Mouse (Mus musculus) ES-Bruce4 (cell line): ENCODE measurements around the gene Nfkbie.

ENCODE experiments used
- CTCF ChIP-seq: IDR thresholded peaks from one replicate; pipeline ENCODE4 v1.8.1; 2011; ENCODE audit warnings: low read depth, low read length
- POLR2A ChIP-seq: IDR thresholded peaks from one replicate; pipeline ENCODE4 v1.8.1; 2011; ENCODE audit warnings: low read length; ENCODE audit not compliant: insufficient read depth

DNA sequence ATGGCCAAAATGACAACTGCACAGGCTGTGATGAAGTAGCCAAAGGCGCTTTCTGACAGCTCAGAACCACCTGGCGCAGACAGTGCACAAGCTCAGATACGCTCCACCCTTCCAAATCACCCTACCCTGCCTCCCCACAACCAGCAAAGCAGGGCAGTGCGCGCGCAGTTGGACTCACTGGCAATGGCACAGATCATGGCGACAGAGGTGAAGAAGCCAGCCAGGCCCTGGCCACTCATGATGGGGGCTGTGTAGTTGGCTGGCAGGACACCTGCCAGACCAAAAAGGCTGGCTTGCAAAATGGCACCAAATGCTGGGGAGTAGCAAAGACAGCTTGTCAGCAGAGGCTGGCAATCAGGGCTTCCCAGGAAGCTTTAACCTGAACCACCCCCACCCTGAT is 33.7 kb downstream of the Nfkbie start:
- TF ChIP-seq CTCF = no peak
- TF ChIP-seq POLR2A = no peak
